Mouse (Mus musculus): Measurements from ENCODE around the gene Cldn14. TPM values are rescaled to one million over a fixed set of nuclear protein-coding genes. Genes with fewer than 3 reads are reported as not detected.
"Not testable (repeated sequence)": the region's sequence is repeated elsewhere in the genome, so short reads cannot be mapped to it uniquely, and the experiment has no call there.

Cldn14 gene
- polyA plus RNA-seq, 1 experiment from 2014 or later = not detected

GRCm38 (mm10) chr16:94006706-94007665 lies 1.7 kb downstream of the Cldn14 start:
- Histone ChIP-seq H3K9ac (no peak overlapping the region), H3K36me3 (no peaks in the 10 kb centered on the region), H3K4me3 (no peak overlapping the region), H3K4me2 (no peak overlapping the region), H3K4me1 (replicated peaks) (no peaks in the 10 kb centered on the region), H3K27ac (ENCODE audit: poor library complexity, severe bottlenecking) (no peak overlapping the region), H3K9me3 (replicated peaks) (no peaks in the 10 kb centered on the region), H3K27me3 (replicated peaks) (peaks cover 10% of the 10 kb centered on the region; the same call in 1 of the 2 replicates)
- no peak for ATAC-seq (ENCODE audit: insufficient number of reproducible peaks, low FRiP score)
- WGBS = 56% methylated on average over 23 of the region's 23 CpGs

GRCm38 (mm10) chr16:94003478-94003877 lies 5.2 kb downstream of the Cldn14 start:
- WGBS = 86% methylated on average over 6 of the region's 6 CpGs
- Histone ChIP-seq H3K27ac (ENCODE audit: poor library complexity, severe bottlenecking) (no peak overlapping the region), H3K4me2 (no peak overlapping the region), H3K9ac (no peak overlapping the region), H3K9me3 (replicated peaks) (no peaks in the 10 kb centered on the region), H3K36me3 (no peaks in the 10 kb centered on the region), H3K4me1 (replicated peaks) (no peaks in the 10 kb centered on the region), H3K27me3 (replicated peaks) (0 out of 2 replicates have a peak, but pooled peaks cover 3% of the 10 kb centered on the region), H3K4me3 (no peak overlapping the region)
- no peak for ATAC-seq (ENCODE audit: insufficient number of reproducible peaks, low FRiP score)

GRCm38 (mm10) chr16:94001366-94001765 lies 7.3 kb downstream of the Cldn14 start:
- no peak overlapping the region for H3K27ac ChIP-seq (ENCODE audit: poor library complexity, severe bottlenecking)
- no peaks in the 10 kb centered on the region for H3K27me3 ChIP-seq (replicated peaks)
- H3K4me3 ChIP-seq = no peak overlapping the region
- no peak for ATAC-seq (ENCODE audit: insufficient number of reproducible peaks, low FRiP score)
- H3K4me2 ChIP-seq = no peak overlapping the region
- H3K4me1 ChIP-seq (replicated peaks) = no peaks in the 10 kb centered on the region
- H3K36me3 ChIP-seq = no peaks in the 10 kb centered on the region
- no peaks in the 10 kb centered on the region for H3K9me3 ChIP-seq (replicated peaks)
- no peak overlapping the region for H3K9ac ChIP-seq
- WGBS = 72% methylated on average over 6 of the region's 6 CpGs

GRCm38 (mm10) chr16:93998895-93999294 lies 9.7 kb downstream of the Cldn14 start:
- H3K4me3 ChIP-seq = no peak overlapping the region
- WGBS = 55% methylated on average over 5 of the region's 5 CpGs

GRCm38 (mm10) chr16:93983576-93983975 lies 25.1 kb downstream of the Cldn14 start:
- Histone ChIP-seq H3K9me3 (replicated peaks) (0 out of 2 replicates have a peak, but pooled peaks cover 3% of the 10 kb centered on the region), H3K4me3 (no peak overlapping the region), H3K27ac (ENCODE audit: poor library complexity, severe bottlenecking) (no peak overlapping the region), H3K4me1 (replicated peaks) (no peaks in the 10 kb centered on the region), H3K4me2 (no peak overlapping the region), H3K27me3 (replicated peaks) (no peaks in the 10 kb centered on the region), H3K36me3 (no peaks in the 10 kb centered on the region), H3K9ac (no peak overlapping the region)
- 72% methylated on average over 9 of the region's 9 CpGs for WGBS
- ATAC-seq (ENCODE audit: insufficient number of reproducible peaks, low FRiP score) = no peak

More at GRCm38 (mm10) chr16:93998895-93999294, 9.7 kb downstream of the Cldn14 start:
- H3K27ac ChIP-seq (ENCODE audit: poor library complexity, severe bottlenecking) = no peak overlapping the region
- H3K9me3 ChIP-seq (replicated peaks) = no peaks in the 10 kb centered on the region
- no peak overlapping the region for H3K4me2 ChIP-seq
- no peak for ATAC-seq (ENCODE audit: insufficient number of reproducible peaks, low FRiP score)
- H3K9ac ChIP-seq = no peak overlapping the region
- H3K27me3 ChIP-seq (replicated peaks) = no peaks in the 10 kb centered on the region
- H3K4me1 ChIP-seq (replicated peaks) = peaks cover 5% of the 10 kb centered on the region; the same call in 1 of the 2 replicates
- H3K36me3 ChIP-seq = no peaks in the 10 kb centered on the region

GRCm38 (mm10) chr16:93982341-93982740 lies 26.3 kb downstream of the Cldn14 start:
- no peaks in the 10 kb centered on the region for H3K4me1 ChIP-seq (replicated peaks)
- H3K9ac ChIP-seq = no peak overlapping the region
- 0 out of 2 replicates have a peak, but pooled peaks cover 3% of the 10 kb centered on the region for H3K9me3 ChIP-seq (replicated peaks)
- H3K36me3 ChIP-seq = no peaks in the 10 kb centered on the region
- no peak overlapping the region for H3K4me3 ChIP-seq
- H3K27me3 ChIP-seq (replicated peaks) = no peaks in the 10 kb centered on the region
- no peak overlapping the region for H3K4me2 ChIP-seq
- 71% methylated on average over 11 of the region's 11 CpGs for WGBS
- no peak for ATAC-seq (ENCODE audit: insufficient number of reproducible peaks, low FRiP score)
- no peak overlapping the region for H3K27ac ChIP-seq (ENCODE audit: poor library complexity, severe bottlenecking)

- WGBS = 49% methylated on average over 15 of the region's 15 CpGs
- no peak for ATAC-seq (ENCODE audit: insufficient number of reproducible peaks, low FRiP score)
- Histone ChIP-seq H3K9ac (no peak overlapping the region), H3K9me3 (replicated peaks) (0 out of 2 replicates have a peak, but pooled peaks cover 3% of the 10 kb centered on the region), H3K4me3 (no peak overlapping the region), H3K27me3 (replicated peaks) (no peaks in the 10 kb centered on the region), H3K36me3 (no peaks in the 10 kb centered on the region), H3K4me2 (no peak overlapping the region), H3K27ac (ENCODE audit: poor library complexity, severe bottlenecking) (no peak overlapping the region), H3K4me1 (replicated peaks) (no peaks in the 10 kb centered on the region)
Observed at GRCm38 (mm10) chr16:93981190-93981841, 27.3 kb downstream of the Cldn14 start.

GRCm38 (mm10) chr16:93980338-93980737 lies 28.3 kb downstream of the Cldn14 start:
- H3K36me3 ChIP-seq; H3K9me3 ChIP-seq (replicated peaks); H3K27ac ChIP-seq (ENCODE audit: poor library complexity, severe bottlenecking); H3K4me3 ChIP-seq; ATAC-seq (ENCODE audit: insufficient number of reproducible peaks, low FRiP score); H3K4me2 ChIP-seq; H3K9ac ChIP-seq; H3K4me1 ChIP-seq (replicated peaks); H3K27me3 ChIP-seq (replicated peaks): not testable (repeated sequence)
- WGBS = 74% methylated on average over 3 of the region's 3 CpGs

GRCm38 (mm10) chr16:93979316-93979715 lies 29.3 kb downstream of the Cldn14 start:
- H3K9ac ChIP-seq = no peak overlapping the region
- no peak overlapping the region for H3K4me3 ChIP-seq
- H3K27ac ChIP-seq (ENCODE audit: poor library complexity, severe bottlenecking) = no peak overlapping the region
- H3K4me2 ChIP-seq = no peak overlapping the region
- H3K9me3 ChIP-seq (replicated peaks) = 0 out of 2 replicates have a peak, but pooled peaks cover 4% of the 10 kb centered on the region
- no peaks in the 10 kb centered on the region for H3K4me1 ChIP-seq (replicated peaks)
- H3K36me3 ChIP-seq = no peaks in the 10 kb centered on the region
- WGBS = 80% methylated on average over 2 of the region's 2 CpGs
- ATAC-seq (ENCODE audit: insufficient number of reproducible peaks, low FRiP score) = no peak
- no peaks in the 10 kb centered on the region for H3K27me3 ChIP-seq (replicated peaks)

- Histone ChIP-seq H3K36me3 (no peaks in the 10 kb centered on the region), H3K9ac (no peak overlapping the region), H3K27ac (ENCODE audit: poor library complexity, severe bottlenecking) (no peak overlapping the region), H3K27me3 (replicated peaks) (no peaks in the 10 kb centered on the region), H3K4me3 (no peak overlapping the region), H3K9me3 (replicated peaks) (0 out of 2 replicates have a peak, but pooled peaks cover 4% of the 10 kb centered on the region), H3K4me2 (no peak overlapping the region), H3K4me1 (replicated peaks) (no peaks in the 10 kb centered on the region; the same call in 1 of the 2 replicates)
- 82% methylated on average over 6 of the region's 6 CpGs for WGBS
- ATAC-seq (ENCODE audit: insufficient number of reproducible peaks, low FRiP score) = no peak
Observed at GRCm38 (mm10) chr16:93977587-93977986, 31.1 kb downstream of the Cldn14 start.

- 41% methylated on average over 3 of the region's 3 CpGs for WGBS
- H3K4me2 ChIP-seq = no peak overlapping the region
- no peaks in the 10 kb centered on the region for H3K27me3 ChIP-seq (replicated peaks)
- H3K9ac ChIP-seq = no peak overlapping the region
- H3K4me1 ChIP-seq (replicated peaks) = no peaks in the 10 kb centered on the region; the same call in 1 of the 2 replicates
- no peak overlapping the region for H3K27ac ChIP-seq (ENCODE audit: poor library complexity, severe bottlenecking)
- 0 out of 2 replicates have a peak, but pooled peaks cover 4% of the 10 kb centered on the region for H3K9me3 ChIP-seq (replicated peaks)
- no peaks in the 10 kb centered on the region for H3K36me3 ChIP-seq
- ATAC-seq (ENCODE audit: insufficient number of reproducible peaks, low FRiP score) = no peak
- H3K4me3 ChIP-seq = no peak overlapping the region
Observed at GRCm38 (mm10) chr16:93976907-93977306, 31.7 kb downstream of the Cldn14 start.

Data from heart, embryonic 12.5 days (tissue).